Mouse (Mus musculus) R1 (cell line): ENCODE measurements around the gene Cox11.
A peak's percentile ranks its signal among the peaks of the same experiment; 100 is the strongest.

Experiments used
- DNase-seq: peaks from one replicate; pipeline ENCODE4 v3.0.0-alpha.2; 2018; ENCODE audit warnings: low read depth, low spot score

Gene Cox11

GRCm38 (mm10) chr11:90664345-90664986 is 26.5 kb downstream of the Cox11 start:
- no peak for DNase-seq

- no peak for DNase-seq
These were observed 27.2 kb downstream of the Cox11 start for GRCm38 (mm10) chr11:90665161-90665560.

GRCm38 (mm10) chr11:90666144-90666757 is 28.3 kb downstream of the Cox11 start:
- DNase-seq = no peak

- DNase-seq = no peak
These were observed 28.9 kb downstream of the Cox11 start for GRCm38 (mm10) chr11:90666916-90667315.

GRCm38 (mm10) chr11:90667325-90667724 is 29.4 kb downstream of the Cox11 start:
- no peak for DNase-seq

- no peak for DNase-seq
These were observed 37.6 kb downstream of the Cox11 start for GRCm38 (mm10) chr11:90675479-90676110.

- DNase-seq = no peak
These were observed 39.1 kb downstream of the Cox11 start for GRCm38 (mm10) chr11:90677027-90677426.

- no peak for DNase-seq
These were observed 39.9 kb downstream of the Cox11 start for GRCm38 (mm10) chr11:90677771-90678288.

- no peak for DNase-seq
These were observed 40.6 kb downstream of the Cox11 start for GRCm38 (mm10) chr11:90678582-90678981.

GRCm38 (mm10) chr11:90681171-90681570 is 43.2 kb downstream of the Cox11 start:
- no peak for DNase-seq

- DNase-seq = no peak
These were observed 46.8 kb downstream of the Cox11 start for GRCm38 (mm10) chr11:90684765-90685164.

- no peak for DNase-seq
These were observed 47.2 kb downstream of the Cox11 start for GRCm38 (mm10) chr11:90685196-90685595.

GRCm38 (mm10) chr11:90686287-90687025 is 48.5 kb downstream of the Cox11 start:
- no peak for DNase-seq

GRCm38 (mm10) chr11:90687040-90687439 is 49.1 kb downstream of the Cox11 start:
- DNase-seq = no peak

- peak; percentile 79 for DNase-seq
These were observed 49.8 kb downstream of the Cox11 start, which contains the start of gene Tom1l1 for GRCm38 (mm10) chr11:90687460-90688416. Tom1l1 (minus strand) TSS chr11:90688366.

- no peak for DNase-seq
These were observed 52.4 kb downstream of the Cox11 start for GRCm38 (mm10) chr11:90690361-90690760.

GRCm38 (mm10) chr11:90694206-90694605 is 56.2 kb downstream of the Cox11 start:
- no peak for DNase-seq
